ENCODE assay signal across 8 mouse cellular contexts in the genomic region with DNA sequence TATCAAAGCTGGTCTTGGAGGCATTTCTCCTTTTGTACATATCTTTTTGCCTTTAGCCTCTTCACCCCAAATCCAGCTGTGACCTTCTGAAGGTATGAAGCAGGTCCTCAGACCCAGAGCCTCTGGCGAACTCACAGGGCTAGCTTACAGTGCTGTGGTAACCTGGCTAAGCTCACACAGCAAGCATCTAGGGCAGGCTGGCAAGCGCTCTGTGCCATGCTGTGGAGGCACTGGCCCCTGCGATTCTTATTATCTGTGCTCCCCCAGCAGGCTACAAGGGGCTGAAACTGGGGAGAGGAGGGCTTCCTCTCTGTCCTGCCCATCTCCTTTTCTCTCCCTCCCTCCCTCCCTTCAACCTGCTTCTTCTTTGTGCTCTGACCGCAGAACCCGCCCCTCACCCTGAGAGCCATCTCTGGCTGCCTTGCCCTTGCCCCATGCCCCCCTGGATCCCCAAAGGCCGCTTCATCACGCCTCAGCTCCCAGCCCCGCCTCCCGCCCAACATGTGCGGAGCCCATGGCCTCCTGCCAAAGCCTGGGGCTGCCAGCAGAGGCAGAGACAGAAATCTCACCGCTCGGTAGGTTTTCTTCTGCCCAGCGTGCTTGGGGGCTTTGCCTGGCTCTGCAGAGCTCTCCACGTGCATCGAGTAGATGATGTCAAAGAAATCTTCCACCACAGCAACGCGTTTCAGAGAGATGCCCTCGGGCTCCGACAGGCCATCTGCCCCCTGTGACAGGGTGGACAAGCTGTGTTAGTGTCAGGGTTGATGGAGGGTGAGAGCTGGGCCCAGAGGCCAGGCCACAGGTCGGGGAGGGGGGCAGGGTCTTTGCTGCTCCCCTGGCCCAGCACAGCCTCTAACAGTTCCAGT. TPM values are rescaled to one million over a fixed set of nuclear protein-coding genes. Genes with fewer than 3 reads are reported as not detected.
A peak's percentile ranks its signal among the peaks of the same experiment; 100 is the strongest.
DNase-seq lines count a peak whose midpoint lies in the region; ATAC-seq and TF ChIP-seq lines count a peak whose summit lies in the region.

No protein-coding gene starts in this region.

- WGBS in heart, embryonic 13.5 days = 12% methylated on average over 19 of the region's 20 CpGs
- 12% methylated on average over 20 of the region's 20 CpGs for WGBS in kidney, postnatal 0 days
- WGBS in liver, embryonic 16.5 days (ENCODE audit: insufficient replicate concordance) = 11% methylated on average over 20 of the region's 20 CpGs

- DNase-seq in 416B (ENCODE audit: low read depth) = peak; percentile 84
- peak; percentile 82 for DNase-seq in MEL-GATA-1-ER (ENCODE audit: extremely low read depth, low read depth)
- peak; percentile 61 to 89 for DNase-seq in cerebellum, postnatal 4 days (ENCODE audit: low spot score in 2 of 2)
- DNase-seq in kidney, postnatal 0 days (ENCODE audit: low spot score) = peak; percentile 49
- peak; percentile 65 for DNase-seq in ovary, postnatal 36 days (ENCODE audit: low spot score)

- ATAC-seq in heart, embryonic 13.5 days (ENCODE audit: extremely low read depth, insufficient number of reproducible peaks, low FRiP score, low TSS enrichment) = 0 out of 2 replicates have a peak, but pooled peaks have one; percentile 30
- 0 out of 2 replicates have a peak, but pooled peaks have one; percentile 18 for ATAC-seq in kidney, postnatal 0 days (replicated peaks; ENCODE audit: low FRiP score, low read depth)
- ATAC-seq in liver, embryonic 16.5 days (ENCODE audit: low read depth) = peak; percentile 75
- no peak for ATAC-seq in inflammation-experienced regulatory T-cells, adult 6 months

- H3K4me3 ChIP-seq in heart, embryonic 13.5 days = no peak overlapping the region
- H3K4me3 ChIP-seq in kidney, postnatal 0 days (replicated peaks; ENCODE audit: low read depth, low read length) = no peak overlapping the region
- H3K4me3 ChIP-seq in liver, embryonic 16.5 days (ENCODE audit: low read depth, low read length) = peak overlapping the region; percentile 16; the same call in 1 of the 2 replicates

- 0 out of 2 replicates have a peak, but pooled peaks have one; percentile 6 for TF ChIP-seq CTCF in kidney, postnatal 0 days (IDR thresholded peaks at IDR 0.05; ENCODE audit: low read depth)

- no peaks in the 10 kb centered on the region; the same call in 1 of the 2 replicates for H3K36me3 ChIP-seq in heart, embryonic 13.5 days
- no peaks in the 10 kb centered on the region for H3K36me3 ChIP-seq in kidney, postnatal 0 days (ENCODE audit: insufficient read depth, low read length)
- no peaks in the 10 kb centered on the region for H3K36me3 ChIP-seq in liver, embryonic 16.5 days (ENCODE audit: control insufficient read depth, insufficient read depth)

- H3K27me3 ChIP-seq in heart, embryonic 13.5 days (replicated peaks) = no peaks in the 10 kb centered on the region
- no peaks in the 10 kb centered on the region for H3K27me3 ChIP-seq in kidney, postnatal 0 days (ENCODE audit: insufficient read depth, low read length)
- no peaks in the 10 kb centered on the region for H3K27me3 ChIP-seq in liver, embryonic 16.5 days (ENCODE audit: control insufficient read depth, insufficient read depth, low read depth, low read length)

- peaks cover 47% of the 10 kb centered on the region for H3K4me1 ChIP-seq in heart, embryonic 13.5 days
- peaks cover 8% of the 10 kb centered on the region; the same call in 1 of the 2 replicates for H3K4me1 ChIP-seq in kidney, postnatal 0 days (replicated peaks; ENCODE audit: insufficient read depth, low read length)
- H3K4me1 ChIP-seq in liver, embryonic 16.5 days (ENCODE audit: control insufficient read depth, low read depth, low read length) = peaks cover 46% of the 10 kb centered on the region

- peak overlapping the region; percentile 54 for H3K4me2 ChIP-seq in heart, embryonic 13.5 days
- H3K4me2 ChIP-seq in kidney, postnatal 0 days (ENCODE audit: low read length) = peak overlapping the region; percentile 15; the same call in 1 of the 2 replicates
- peak overlapping the region; percentile 53 for H3K4me2 ChIP-seq in liver, embryonic 16.5 days (ENCODE audit: low read depth, low read length)

- no peaks in the 10 kb centered on the region for H3K9me3 ChIP-seq in heart, embryonic 13.5 days
- H3K9me3 ChIP-seq in kidney, postnatal 0 days (replicated peaks; ENCODE audit: low read length) = no peaks in the 10 kb centered on the region
- no peaks in the 10 kb centered on the region for H3K9me3 ChIP-seq in liver, embryonic 16.5 days (replicated peaks; ENCODE audit: control insufficient read depth, low read length)

- peak overlapping the region; percentile 63 for H3K27ac ChIP-seq in heart, embryonic 13.5 days (replicated peaks)
- H3K27ac ChIP-seq in kidney, postnatal 0 days = no peak overlapping the region
- H3K27ac ChIP-seq in liver, embryonic 16.5 days (ENCODE audit: low read length) = peak overlapping the region; percentile 47

- peak overlapping the region; percentile 62 for H3K9ac ChIP-seq in heart, embryonic 13.5 days
- 0 out of 2 replicates have a peak overlapping the region, but pooled peaks have one; percentile 19 for H3K9ac ChIP-seq in kidney, postnatal 0 days (ENCODE audit: low read depth, low read length)
- peak overlapping the region; percentile 52 for H3K9ac ChIP-seq in liver, embryonic 16.5 days (ENCODE audit: low read depth, low read length)

RNA-seq across cellular contexts. Expression of gene 4930404H24Rik, which starts 9.2 kb away (rescaled TPM):
- polyA plus RNA-seq in heart, embryonic 13.5 days (2015; fragmentation: Nextera tagmentation; extraction: Ambion mirVana) = not detected in 2 replicates
- polyA plus RNA-seq in kidney, postnatal 0 days (2015; fragmentation: Nextera tagmentation; extraction: Ambion mirVana) = not detected in 2 replicates
- not detected in 2 replicates for polyA plus RNA-seq in liver, embryonic 16.5 days (2015; fragmentation: Nextera tagmentation; extraction: Ambion mirVana)
- polyA plus RNA-seq in inflammation-experienced regulatory T-cells, adult 6 months (2017; shearing (Covaris generic)) = not detected

RNA-seq across cellular contexts. Expression of gene Nol4l, which starts 46.4 kb away (rescaled TPM):
- polyA plus RNA-seq in heart, embryonic 13.5 days (2015; fragmentation: Nextera tagmentation; extraction: Ambion mirVana) = 10.5 and 11.0 TPM in 2 replicates
- polyA plus RNA-seq in kidney, postnatal 0 days (2015; fragmentation: Nextera tagmentation; extraction: Ambion mirVana) = 9.0 and 9.6 TPM in 2 replicates
- polyA plus RNA-seq in liver, embryonic 16.5 days (2015; fragmentation: Nextera tagmentation; extraction: Ambion mirVana) = 3.9 and 4.3 TPM in 2 replicates
- 1 to 10 TPM; 2.4 to 3.9 (median 2.4) TPM for polyA plus RNA-seq in inflammation-experienced regulatory T-cells, adult 6 months (2017; shearing (Covaris generic))
